Mouse (Mus musculus): ENCODE measurements at regions not wholly inside any gene's neighbourhood (a gene's known extent, or its start where the extent isn't known, plus 50 kb on each side); places are given as distances from the start of the nearest gene placed in this dataset.

GRCm38 (mm10) chr11:84701319-84702175, 117.8 kb downstream of the Mrm1 start:
- no peak for DNase-seq (ENCODE audit: low spot score in 2 of 2)

DNA sequence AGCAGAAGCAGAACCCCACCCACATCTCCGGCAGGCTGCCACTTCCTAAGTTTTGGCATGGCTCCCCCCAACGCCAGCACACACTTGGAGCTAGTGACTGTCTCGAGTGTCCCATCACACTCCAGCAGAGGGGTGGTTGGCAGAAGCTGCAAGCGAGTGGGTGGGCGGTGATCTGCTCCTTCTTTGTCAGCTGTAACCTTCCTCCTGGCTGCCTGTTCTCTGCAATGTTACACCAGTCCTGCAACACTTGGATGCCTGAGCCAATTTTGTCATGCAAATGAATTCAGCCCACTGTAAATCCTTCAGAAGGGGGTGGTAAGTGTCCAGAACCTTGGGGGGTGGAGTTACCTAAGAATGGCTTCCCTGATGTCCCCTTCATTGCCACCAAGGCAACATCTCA, 121.8 kb downstream of the Mrm1 start:
- DNase-seq (ENCODE audit: low spot score in 2 of 2): no peak

DNA sequence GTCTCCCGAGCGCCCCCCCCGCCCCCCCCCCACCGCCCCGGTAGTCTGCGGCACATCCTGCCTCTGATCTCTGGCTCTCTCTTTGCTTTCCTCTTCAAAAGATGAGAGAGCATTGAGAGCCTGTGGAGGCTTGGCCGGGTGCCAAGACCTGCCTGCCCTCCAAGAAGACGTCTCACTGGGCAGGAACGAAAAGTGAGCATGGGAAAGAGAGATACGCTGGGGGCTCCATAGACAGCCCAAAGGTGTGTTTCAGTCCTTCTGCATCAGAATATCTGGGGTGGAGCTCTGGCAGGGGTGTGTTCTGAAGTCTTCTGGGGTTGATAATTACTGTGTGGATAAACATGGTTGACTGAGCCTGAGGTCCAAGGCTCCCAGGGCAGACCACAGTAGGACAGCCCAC, 126.7 kb downstream of the Mrm1 start:
- no peak for DNase-seq (ENCODE audit: low spot score in 2 of 2)

- DNase-seq (ENCODE audit: low spot score in 2 of 2): no peak
These were observed 127.7 kb downstream of the Mrm1 start for GRCm38 (mm10) chr11:84691410-84692148.

DNA sequence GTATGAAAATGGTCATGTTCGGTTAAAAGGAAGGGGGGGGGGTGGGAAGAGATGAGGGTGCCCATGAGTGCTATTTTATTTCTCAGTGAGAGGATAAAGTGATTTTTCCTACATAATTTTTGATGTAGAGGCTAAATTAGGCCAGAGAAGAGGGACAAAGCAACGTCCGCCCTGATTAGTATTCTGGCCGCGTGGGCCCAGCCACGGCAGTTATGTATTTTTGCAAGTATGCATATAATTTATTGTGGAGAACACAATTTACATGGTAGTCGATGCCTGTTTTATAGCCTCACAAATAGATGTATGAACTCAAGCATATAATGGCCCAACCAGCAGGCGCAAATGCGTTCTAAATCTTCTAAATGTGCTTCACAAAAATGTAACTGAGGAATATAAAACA, 132.8 kb downstream of the Mrm1 start:
- DNase-seq (ENCODE audit: low spot score in 2 of 2): no peak

GRCm38 (mm10) chr11:84684325-84684724, 135.0 kb downstream of the Mrm1 start:
- DNase-seq (ENCODE audit: low spot score in 2 of 2): no peak

GRCm38 (mm10) chr11:84682931-84683330, 136.4 kb downstream of the Mrm1 start:
- no peak for DNase-seq (ENCODE audit: low spot score in 2 of 2)

- DNase-seq (ENCODE audit: low spot score in 2 of 2): no peak
These were observed 142.8 kb downstream of the Mrm1 start for GRCm38 (mm10) chr11:84676377-84677078.

DNA sequence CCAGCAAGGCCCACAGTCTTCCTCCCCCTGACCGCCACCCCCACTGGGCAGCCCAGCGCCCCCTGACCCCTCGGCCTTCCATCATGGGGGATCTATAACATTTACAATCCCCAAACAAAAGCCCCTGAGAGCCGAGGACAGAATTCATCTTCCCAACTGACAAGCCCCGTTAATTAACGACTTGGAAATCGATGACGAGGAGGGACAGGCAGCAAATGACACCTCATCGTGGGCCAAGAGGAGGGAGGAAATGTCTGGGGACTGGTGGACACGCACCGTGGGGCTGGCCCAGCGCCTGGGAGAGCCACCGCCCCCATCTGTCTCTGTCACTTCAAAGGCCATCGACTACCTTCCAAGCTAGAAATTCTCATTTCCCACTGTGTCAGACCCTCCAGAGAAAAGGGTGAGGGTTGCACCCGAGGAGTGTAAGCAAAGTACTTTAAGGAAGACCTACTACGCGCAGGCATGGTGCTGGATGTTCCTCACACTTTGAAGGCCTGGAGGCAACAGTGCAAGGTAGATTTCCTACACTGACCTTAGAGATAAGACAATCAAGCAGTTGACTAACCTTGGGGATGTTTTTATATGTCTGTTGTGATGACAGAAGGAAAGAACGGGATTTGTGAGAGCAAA, 146.4 kb downstream of the Mrm1 start:
- no peak for DNase-seq (ENCODE audit: low spot score in 2 of 2)

- no peak for DNase-seq (ENCODE audit: low spot score in 2 of 2)
These were observed 146.2 kb upstream of the Lhx1 start for GRCm38 (mm10) chr11:84671585-84671984.

DNA sequence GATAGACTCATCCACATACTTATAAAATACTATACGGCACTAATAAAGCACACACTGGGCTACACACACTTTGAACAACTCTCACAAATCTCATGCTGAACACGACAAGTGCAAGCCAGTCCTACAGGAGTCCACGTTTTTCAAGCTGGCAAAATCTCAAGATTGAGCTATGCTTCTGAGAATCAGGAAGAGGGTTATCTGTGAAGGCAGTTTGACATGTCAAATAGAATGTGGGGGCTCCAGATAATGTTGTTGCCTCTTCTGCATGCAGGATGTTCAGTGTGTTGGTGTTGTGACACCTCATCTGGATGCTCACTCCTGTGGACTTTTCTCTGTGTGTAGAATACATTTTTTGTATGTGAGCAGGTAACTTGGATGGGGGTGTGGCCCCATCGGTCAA, 142.4 kb upstream of the Lhx1 start:
- no peak for DNase-seq (ENCODE audit: low spot score in 2 of 2)

DNA sequence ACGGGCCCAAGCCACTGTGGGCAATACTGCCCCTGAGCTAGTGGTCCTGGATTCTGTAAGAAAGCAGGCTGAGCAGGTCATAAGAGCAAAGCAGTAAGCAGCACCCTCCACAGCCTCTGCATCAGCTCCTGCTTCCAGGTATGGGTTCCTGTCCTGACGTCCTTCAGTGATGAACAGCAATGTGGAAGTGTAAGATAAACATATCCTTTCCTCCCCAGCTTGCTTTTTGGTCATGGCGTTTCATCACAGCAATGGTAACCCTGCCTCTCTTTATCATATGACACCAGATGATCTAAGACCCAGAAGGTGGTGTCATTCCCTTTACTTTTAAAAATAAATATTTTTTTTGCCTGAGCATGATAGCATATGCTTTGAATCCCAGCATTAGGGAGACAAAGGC, 138.9 kb upstream of the Lhx1 start:
- DNase-seq (ENCODE audit: low spot score in 2 of 2): no peak

- peak; percentile 6 to 19 for DNase-seq (ENCODE audit: low spot score in 2 of 2)
These were observed 136.6 kb upstream of the Lhx1 start for GRCm38 (mm10) chr11:84661981-84662380.

GRCm38 (mm10) chr11:84660877-84661276, 135.5 kb upstream of the Lhx1 start:
- DNase-seq (ENCODE audit: low spot score in 2 of 2): no peak

GRCm38 (mm10) chr11:84659370-84659937, 134.1 kb upstream of the Lhx1 start:
- DNase-seq (ENCODE audit: low spot score in 2 of 2): no peak

DNA sequence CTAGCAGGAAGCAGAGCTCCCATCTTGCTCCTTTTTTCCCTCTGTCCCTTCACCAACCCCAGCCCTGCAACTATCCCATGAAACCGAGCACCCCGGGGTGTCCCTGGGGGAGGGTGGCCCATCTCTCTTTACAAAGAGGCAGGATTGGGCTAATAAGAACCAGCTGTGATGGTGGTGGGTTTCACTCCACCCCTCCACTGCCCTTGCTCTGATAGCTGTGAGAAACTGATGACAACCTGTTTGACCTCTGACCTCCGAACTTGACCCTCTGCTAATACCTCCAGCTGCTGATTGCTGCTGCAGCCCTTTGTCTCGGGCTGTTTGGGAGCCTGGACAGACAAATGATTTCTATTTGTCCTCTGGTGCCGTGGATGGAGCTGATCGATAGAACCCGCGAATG, 128.1 kb upstream of the Lhx1 start:
- no peak for DNase-seq (ENCODE audit: low spot score in 2 of 2)

- no peak for DNase-seq (ENCODE audit: low spot score in 2 of 2)
These were observed 123.6 kb upstream of the Lhx1 start for GRCm38 (mm10) chr11:84648899-84649298.

DNA sequence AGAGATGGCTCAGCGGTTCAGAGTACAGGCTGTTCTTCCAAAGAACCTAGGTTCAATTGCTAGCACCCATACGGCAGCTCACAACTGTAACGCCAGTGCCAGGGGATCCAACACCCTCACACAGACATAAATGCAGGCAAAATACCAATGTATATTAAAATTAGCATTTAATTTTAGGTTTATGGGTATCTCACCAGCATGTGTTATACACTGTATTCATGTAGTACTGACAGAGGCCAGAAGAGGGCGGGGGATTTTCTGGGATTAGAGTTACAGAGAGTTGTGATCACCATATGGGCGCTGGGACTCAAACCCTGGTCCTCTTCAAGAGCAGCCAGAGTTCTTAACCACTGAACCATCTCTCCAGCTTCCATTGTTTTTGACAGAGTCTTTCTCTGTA, 121.8 kb upstream of the Lhx1 start:
- no peak for DNase-seq (ENCODE audit: low spot score in 2 of 2)

DNA sequence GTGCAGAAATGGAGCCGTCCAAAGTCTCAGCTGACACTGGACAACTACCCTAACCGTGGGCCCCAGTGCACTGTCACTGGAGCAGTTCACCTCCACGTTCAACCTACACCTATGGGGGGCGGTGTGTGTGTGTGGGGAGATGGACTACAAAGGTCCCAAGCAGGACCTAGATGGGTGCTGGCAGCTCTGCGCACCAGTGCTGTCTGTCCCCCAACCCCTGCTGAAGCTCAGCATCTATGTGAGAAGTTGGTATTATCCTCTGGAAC, 117.7 kb upstream of the Lhx1 start:
- DNase-seq (ENCODE audit: low spot score in 2 of 2): no peak

DNA sequence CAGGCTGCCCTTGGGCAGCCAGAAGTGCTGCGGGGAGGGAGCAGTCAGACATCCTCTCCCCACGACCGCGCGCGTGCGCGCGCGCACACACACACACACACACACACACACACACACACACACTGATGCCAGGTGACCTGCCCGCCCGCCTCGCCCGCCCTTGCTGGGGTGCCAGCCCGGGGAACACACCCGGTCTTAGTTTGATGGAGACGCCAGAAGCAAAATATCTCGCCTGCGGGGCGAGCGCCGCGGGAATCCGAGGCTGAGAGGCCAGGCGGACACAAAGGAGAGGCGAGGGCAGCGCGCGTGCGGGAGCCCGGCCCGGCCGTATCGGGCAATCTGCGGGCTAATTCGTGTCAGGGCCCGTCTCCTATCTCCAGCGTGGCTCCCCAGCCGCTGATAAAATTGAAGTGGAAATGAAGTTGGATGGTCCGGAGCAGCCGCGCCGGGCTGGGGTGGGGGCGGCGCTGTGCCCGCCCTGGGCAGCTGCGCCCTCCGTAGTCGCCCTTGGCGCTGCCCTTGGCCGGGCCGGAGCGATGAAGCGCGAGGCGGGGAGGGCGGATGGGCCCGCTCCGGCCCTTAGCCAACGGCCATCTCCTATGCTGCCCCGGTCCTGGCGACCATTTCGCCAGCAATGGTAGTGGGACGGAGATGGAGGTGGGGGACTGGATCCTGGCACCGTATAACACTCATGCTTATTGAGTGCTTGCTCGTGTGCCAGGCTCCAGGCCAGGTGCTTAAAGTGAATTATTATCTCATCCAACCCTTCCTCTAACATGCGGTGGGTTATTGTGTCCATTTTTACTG, 117.2 kb upstream of the Lhx1 start:
- DNase-seq (ENCODE audit: low spot score in 2 of 2): no peak

- no peak for DNase-seq (ENCODE audit: low spot score in 2 of 2)
These were observed 116.3 kb upstream of the Lhx1 start for GRCm38 (mm10) chr11:84641601-84642000.
